In the genomic region with DNA sequence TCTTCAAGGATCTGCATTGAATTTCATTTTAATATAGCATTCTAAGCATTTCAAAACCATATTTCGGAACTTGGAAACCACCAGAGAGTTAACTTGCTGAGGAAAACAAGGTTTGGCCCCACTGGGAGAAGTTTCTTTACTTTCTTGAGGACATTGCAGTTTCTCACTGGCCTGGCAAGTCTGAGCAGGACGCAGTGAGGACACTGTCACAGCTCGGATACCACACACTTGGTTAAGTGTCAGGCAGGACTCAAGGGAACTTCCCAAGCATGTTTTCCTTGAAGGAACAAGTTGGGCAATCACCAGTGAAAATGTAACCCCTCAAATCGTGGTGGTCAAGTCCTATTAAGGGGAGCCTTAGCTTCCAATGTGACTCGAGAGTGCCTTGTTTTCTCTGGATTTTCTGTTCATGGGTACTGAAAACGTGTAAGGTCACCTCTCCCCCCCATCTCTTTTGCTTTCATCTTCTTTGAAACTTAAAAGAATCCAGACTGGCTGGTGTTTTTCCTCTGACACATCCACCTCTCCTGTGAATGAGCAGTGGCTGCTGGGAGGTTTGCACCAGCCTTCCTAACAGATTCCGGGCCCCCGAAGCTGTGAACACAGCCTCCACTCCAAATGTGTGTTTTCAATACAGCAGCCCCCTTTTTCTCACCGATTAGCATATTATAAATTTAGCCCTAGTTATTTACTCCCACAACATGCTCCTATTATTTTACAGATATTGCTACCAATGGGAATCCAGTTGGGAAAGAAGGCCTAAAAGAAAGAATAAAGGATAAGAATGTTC, we compare ENCODE assay signal across 9 mouse cellular contexts. TPM values are rescaled to one million over a fixed set of nuclear protein-coding genes. Genes with fewer than 3 reads are reported as not detected.
DNase-seq lines count a peak whose midpoint lies in the region; ATAC-seq and TF ChIP-seq lines count a peak whose summit lies in the region.
"Had no signal": no experiment of that assay in that cellular context is flagged by ENCODE, and none has a peak within 500 bp of the region (broad histone marks: within the 10 kb centered on the region; RNA-seq: fewer than 3 reads in every experiment).

No protein-coding gene starts in this region.

- no peak for TF ChIP-seq CTCF in cortical plate, adult 2 months (IDR thresholded peaks at IDR 0.05; ENCODE audit: extremely low read depth, insufficient read depth, low read length)

- no peak for DNase-seq in heart, adult 18-20 months
- DNase-seq in midbrain, embryonic 11.5 days (ENCODE audit: low spot score, missing footprints), result peak; percentile 35
- DNase-seq in retina, postnatal 1 day, result no peak
- no peak for DNase-seq in Muller cell, postnatal 12 days (ENCODE audit: inconsistent ontology term)

- H3K4me3 ChIP-seq in heart, embryonic 13.5 days, result peak overlapping the region; percentile 97
- H3K4me3 ChIP-seq in cortical plate, adult 2 months (ENCODE audit: insufficient read depth, low read length), result peak overlapping the region; percentile 73; the same call in 1 of the 2 replicates
- peak overlapping the region; percentile 79 for H3K4me3 ChIP-seq in hindbrain, embryonic 12.5 days
- peak overlapping the region; percentile 77; the same call in 1 of the 2 replicates for H3K4me3 ChIP-seq in midbrain, embryonic 11.5 days (ENCODE audit: low read depth, low read length)

- TF ChIP-seq POLR2A in cortical plate, adult 2 months (IDR thresholded peaks at IDR 0.05; ENCODE audit: extremely low read depth, insufficient read depth, low read length), result no peak

- peak overlapping the region; percentile 100 for H3K9ac ChIP-seq in heart, embryonic 13.5 days
- 0 out of 2 replicates have a peak overlapping the region, but pooled peaks have one; percentile 96 for H3K9ac ChIP-seq in hindbrain, embryonic 12.5 days
- peak overlapping the region; percentile 97; the same call in 1 of the 2 replicates for H3K9ac ChIP-seq in midbrain, embryonic 11.5 days (ENCODE audit: low read length)

- no peaks in the 10 kb centered on the region for H3K9me3 ChIP-seq in heart, embryonic 13.5 days
- no peaks in the 10 kb centered on the region for H3K9me3 ChIP-seq in hindbrain, embryonic 12.5 days (replicated peaks)
- no peaks in the 10 kb centered on the region for H3K9me3 ChIP-seq in midbrain, embryonic 11.5 days (ENCODE audit: control insufficient read depth, low read length)

- H3K36me3 ChIP-seq in heart, embryonic 13.5 days, result peaks cover 55% of the 10 kb centered on the region
- H3K36me3 ChIP-seq in hindbrain, embryonic 12.5 days, result peaks cover 35% of the 10 kb centered on the region
- peaks cover 19% of the 10 kb centered on the region for H3K36me3 ChIP-seq in midbrain, embryonic 11.5 days (ENCODE audit: control insufficient read depth, insufficient read depth, low read length)

- peaks cover 45% of the 10 kb centered on the region for H3K4me1 ChIP-seq in heart, embryonic 13.5 days
- peaks cover 2% of the 10 kb centered on the region; the same call in 1 of the 2 replicates for H3K4me1 ChIP-seq in cortical plate, adult 2 months (ENCODE audit: control insufficient read depth, insufficient read depth, low read length)
- peaks cover 24% of the 10 kb centered on the region for H3K4me1 ChIP-seq in hindbrain, embryonic 12.5 days
- peaks cover 7% of the 10 kb centered on the region for H3K4me1 ChIP-seq in midbrain, embryonic 11.5 days (ENCODE audit: control insufficient read depth, insufficient read depth, low read length)

- ATAC-seq in heart, embryonic 13.5 days (ENCODE audit: extremely low read depth, insufficient number of reproducible peaks, low FRiP score, low TSS enrichment), result no peak
- no peak for ATAC-seq in hindbrain, embryonic 12.5 days (ENCODE audit: low FRiP score)
- ATAC-seq in midbrain, embryonic 11.5 days (ENCODE audit: low FRiP score), result no peak
- ATAC-seq in megakaryocyte-erythroid progenitor cell, adult 5-6 weeks (replicated peaks; ENCODE audit: low FRiP score, low TSS enrichment, poor library complexity, severe bottlenecking), result no peak

- no peaks in the 10 kb centered on the region for H3K27me3 ChIP-seq in heart, embryonic 13.5 days (replicated peaks)
- H3K27me3 ChIP-seq in hindbrain, embryonic 12.5 days, result peaks cover 37% of the 10 kb centered on the region
- H3K27me3 ChIP-seq in midbrain, embryonic 11.5 days (ENCODE audit: control insufficient read depth, insufficient read depth, low read length), result peaks cover 9% of the 10 kb centered on the region; the same call in 1 of the 2 replicates

- 33% methylated on average over 9 of the region's 9 CpGs for WGBS in heart, embryonic 13.5 days
- 59% methylated on average over 9 of the region's 9 CpGs for WGBS in hindbrain, embryonic 12.5 days
- 64% methylated on average over 9 of the region's 9 CpGs for WGBS in midbrain, embryonic 11.5 days

- peak overlapping the region; percentile 91 for H3K4me2 ChIP-seq in heart, embryonic 13.5 days
- H3K4me2 ChIP-seq in hindbrain, embryonic 12.5 days (replicated peaks), result peak overlapping the region; percentile 92
- H3K4me2 ChIP-seq in midbrain, embryonic 11.5 days, result peak overlapping the region; percentile 68

- H3K27ac ChIP-seq in heart, embryonic 13.5 days (replicated peaks), result peak overlapping the region; percentile 100
- H3K27ac ChIP-seq in cortical plate, adult 2 months (ENCODE audit: insufficient read depth, low read length), result peak overlapping the region; percentile 77; the same call in 1 of the 2 replicates
- H3K27ac ChIP-seq in hindbrain, embryonic 12.5 days, result 0 out of 2 replicates have a peak overlapping the region, but pooled peaks have one; percentile 89
- H3K27ac ChIP-seq in midbrain, embryonic 11.5 days (ENCODE audit: low read depth, low read length), result no peak overlapping the region

RNA-seq across cellular contexts. Expression of a gene that starts 1.8 kb away (rescaled TPM):
- 91.0 and 93.0 TPM in 2 replicates for polyA plus RNA-seq in heart, embryonic 13.5 days (2015; fragmentation: Nextera tagmentation; extraction: Ambion mirVana)
- total RNA-seq in heart, adult 18-20 months (2021), result 100 to 1,000 TPM; 107 to 108 TPM
- 32.9 and 34.5 TPM in 2 replicates for polyA plus RNA-seq in cortical plate, adult 2 months (2012; rRNA removed)
- 63.4 and 66.4 TPM in 2 replicates for polyA plus RNA-seq in hindbrain, embryonic 12.5 days (2016; fragmentation: Nextera tagmentation; extraction: Ambion mirVana)
- 31.0 and 33.2 TPM in 2 replicates for polyA plus RNA-seq in midbrain, embryonic 11.5 days (2014; fragmentation: Nextera tagmentation; extraction: Ambion mirVana)
- 0.40 and 0.68 TPM in 2 replicates for total RNA-seq in megakaryocyte-erythroid progenitor cell, adult 5-6 weeks (2014; fragmentation: Nextera tagmentation)
- total RNA-seq in megakaryocyte-erythroid progenitor cell, adult 5-6 weeks (2017), result 0.30 and 0.47 TPM in 2 replicates

RNA-seq across cellular contexts. Expression of a gene that starts 2.4 kb away (rescaled TPM):
- polyA plus RNA-seq in heart, embryonic 13.5 days (2015; fragmentation: Nextera tagmentation; extraction: Ambion mirVana), result 5.5 and 6.0 TPM in 2 replicates
- total RNA-seq in heart, adult 18-20 months (2021), result 1 to 10 TPM; 3.0 to 3.1 TPM
- polyA plus RNA-seq in cortical plate, adult 2 months (2012; rRNA removed), result 88.7 and 90.3 TPM in 2 replicates
- polyA plus RNA-seq in hindbrain, embryonic 12.5 days (2016; fragmentation: Nextera tagmentation; extraction: Ambion mirVana), result 8.6 and 9.2 TPM in 2 replicates
- polyA plus RNA-seq in midbrain, embryonic 11.5 days (2014; fragmentation: Nextera tagmentation; extraction: Ambion mirVana), result 1.3 and 1.6 TPM in 2 replicates
- 0.72 TPM in 1 of 2 replicates, not detected in the other for total RNA-seq in megakaryocyte-erythroid progenitor cell, adult 5-6 weeks (2014; fragmentation: Nextera tagmentation)
- not detected in 2 replicates for total RNA-seq in megakaryocyte-erythroid progenitor cell, adult 5-6 weeks (2017)
- polyA plus RNA-seq: erythroblast, embryonic 14.5 days had no signal

RNA-seq across cellular contexts. Expression of a gene that starts 16.9 kb away (rescaled TPM):
- 11.3 and 12.6 TPM in 2 replicates for polyA plus RNA-seq in heart, embryonic 13.5 days (2015; fragmentation: Nextera tagmentation; extraction: Ambion mirVana)
- total RNA-seq in heart, adult 18-20 months (2021), result 10 to 100 TPM in 1 of 2 experiments, 1 to 10 TPM in 1; 6.6 to 10.9 TPM
- 36.2 and 37.8 TPM in 2 replicates for polyA plus RNA-seq in cortical plate, adult 2 months (2012; rRNA removed)
- polyA plus RNA-seq in hindbrain, embryonic 12.5 days (2016; fragmentation: Nextera tagmentation; extraction: Ambion mirVana), result 25.7 and 29.3 TPM in 2 replicates
- 12.3 and 15.7 TPM in 2 replicates for polyA plus RNA-seq in midbrain, embryonic 11.5 days (2014; fragmentation: Nextera tagmentation; extraction: Ambion mirVana)
- 12.1 and 17.6 TPM in 2 replicates for total RNA-seq in megakaryocyte-erythroid progenitor cell, adult 5-6 weeks (2014; fragmentation: Nextera tagmentation)
- 6.9 and 11.9 TPM in 2 replicates for total RNA-seq in megakaryocyte-erythroid progenitor cell, adult 5-6 weeks (2017)

RNA-seq across cellular contexts. Expression of a gene that starts 25.1 kb away (rescaled TPM):
- polyA plus RNA-seq in heart, embryonic 13.5 days (2015; fragmentation: Nextera tagmentation; extraction: Ambion mirVana), result 0.43 and 0.49 TPM in 2 replicates
- under 1 TPM; 0.30 to 0.46 TPM for total RNA-seq in heart, adult 18-20 months (2021)
- 103 and 108 TPM in 2 replicates for polyA plus RNA-seq in cortical plate, adult 2 months (2012; rRNA removed)
- 25.3 and 25.7 TPM in 2 replicates for polyA plus RNA-seq in hindbrain, embryonic 12.5 days (2016; fragmentation: Nextera tagmentation; extraction: Ambion mirVana)
- polyA plus RNA-seq in midbrain, embryonic 11.5 days (2014; fragmentation: Nextera tagmentation; extraction: Ambion mirVana), result 11.6 and 13.0 TPM in 2 replicates
- total RNA-seq in megakaryocyte-erythroid progenitor cell, adult 5-6 weeks (2014; fragmentation: Nextera tagmentation), result 0.49 TPM in 1 of 2 replicates, not detected in the other
- total RNA-seq in megakaryocyte-erythroid progenitor cell, adult 5-6 weeks (2017), result not detected in 2 replicates

RNA-seq across cellular contexts. Expression of a gene that starts 25.3 kb away (rescaled TPM):
- 26.0 and 28.6 TPM in 2 replicates for polyA plus RNA-seq in heart, embryonic 13.5 days (2015; fragmentation: Nextera tagmentation; extraction: Ambion mirVana)
- total RNA-seq in heart, adult 18-20 months (2021), result 10 to 100 TPM; 22.0 to 22.4 TPM
- 78.0 and 81.6 TPM in 2 replicates for polyA plus RNA-seq in cortical plate, adult 2 months (2012; rRNA removed)
- polyA plus RNA-seq in hindbrain, embryonic 12.5 days (2016; fragmentation: Nextera tagmentation; extraction: Ambion mirVana), result 39.2 and 41.5 TPM in 2 replicates
- polyA plus RNA-seq in midbrain, embryonic 11.5 days (2014; fragmentation: Nextera tagmentation; extraction: Ambion mirVana), result 15.2 and 20.8 TPM in 2 replicates
- 3.1 and 4.0 TPM in 2 replicates for total RNA-seq in megakaryocyte-erythroid progenitor cell, adult 5-6 weeks (2014; fragmentation: Nextera tagmentation)
- total RNA-seq in megakaryocyte-erythroid progenitor cell, adult 5-6 weeks (2017), result 0.15 and 1.2 TPM in 2 replicates
